Mouse (Mus musculus): ENCODE measurements around the gene Teddm2.
A peak's percentile ranks its signal among the peaks of the same experiment; 100 is the strongest.

Gene Teddm2

GRCm38 (mm10) chr1:153807390-153807993 lies 92.5 kb downstream of the Teddm2 start:
- DNase-seq = peak; percentile 71

DNA sequence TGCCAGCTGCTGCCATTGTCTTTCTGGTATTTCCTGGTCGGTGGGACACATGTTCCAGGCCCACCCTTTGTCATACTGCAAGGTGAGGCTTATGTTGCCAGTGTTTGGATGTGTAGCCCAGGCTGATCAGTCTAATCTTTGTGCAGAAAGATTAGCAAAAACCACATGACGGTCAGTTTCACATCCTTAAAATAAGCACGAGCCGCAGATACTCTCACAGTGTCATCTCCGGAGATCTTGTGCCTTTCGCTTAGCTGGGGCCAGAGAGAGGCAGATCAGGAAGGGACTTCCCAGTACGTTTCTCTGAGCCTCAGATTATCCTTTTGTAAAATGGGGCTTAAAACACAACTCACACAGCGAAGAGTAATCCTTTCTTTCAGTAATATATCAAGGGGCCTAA lies 96.5 kb downstream of the Teddm2 start:
- no peak for DNase-seq

- DNase-seq = no peak
Measured at GRCm38 (mm10) chr1:153802691-153803090, 97.3 kb downstream of the Teddm2 start.
